Mouse (Mus musculus) erythroblast, embryonic 14.5 days (primary cell): ENCODE measurements around the gene Sltm.

Source experiments
- GATA1 ChIP-seq: IDR thresholded peaks from 2 replicates; pipeline ENCODE4 v1.6.1; 2012; ENCODE audit warnings: low read length, inconsistent platforms, mixed read lengths
- TAL1 ChIP-seq: IDR thresholded peaks from 3 replicates; pipeline ENCODE4 v1.6.1; 2012; ENCODE audit warnings: low read length, inconsistent platforms, mixed read lengths

GRCm38 (mm10) chr9:70506787-70507186 lies 35.8 kb upstream of the Sltm start:
- TF ChIP-seq TAL1 (no peak), GATA1 (no peak)
